Mouse (Mus musculus) natural killer cell, adult 2 months (primary cell): ENCODE data around the gene Rnps1.
A peak's percentile ranks its signal among the peaks of the same experiment; 100 is the strongest.
"Not testable (repeated sequence)": the region's sequence is repeated elsewhere in the genome, so short reads cannot be mapped to it uniquely, and the experiment has no call there.

Source experiments
- DNase-seq, 2 experiments: peaks; one replicate each; pipeline ENCODE4 v3.0.0; 2022; ENCODE audit warnings: low spot score in 2 of 2

The Rnps1 gene

GRCm38 (mm10) chr17:24414230-24414976 is at the start of gene Rnps1:
Rnps1 (plus strand) TSS chr17:24414565.
- DNase-seq, result peak; percentile 90 to 91

- no peak for DNase-seq
Observed at GRCm38 (mm10) chr17:24365863-24366262, 48.5 kb upstream of the Rnps1 start.

GRCm38 (mm10) chr17:24375094-24375712 is 39.2 kb upstream of the Rnps1 start:
- DNase-seq, result no peak

GRCm38 (mm10) chr17:24375886-24376285 is 38.5 kb upstream of the Rnps1 start:
- DNase-seq, result no peak

GRCm38 (mm10) chr17:24378496-24378895 is 35.9 kb upstream of the Rnps1 start:
- no peak for DNase-seq

- DNase-seq, result no peak
Observed at GRCm38 (mm10) chr17:24383789-24384188, 30.6 kb upstream of the Rnps1 start.

GRCm38 (mm10) chr17:24388711-24389110 is 25.7 kb upstream of the Rnps1 start:
- DNase-seq, result no peak

GRCm38 (mm10) chr17:24389865-24390264 is 24.5 kb upstream of the Rnps1 start:
- peak in 1 of 2 experiments; percentile 21 for DNase-seq

GRCm38 (mm10) chr17:24391149-24391548 is 23.2 kb upstream of the Rnps1 start:
- no peak for DNase-seq

GRCm38 (mm10) chr17:24393527-24393926 is 20.8 kb upstream of the Rnps1 start:
- no peak for DNase-seq

- no peak for DNase-seq
Observed at GRCm38 (mm10) chr17:24394456-24394855, 19.9 kb upstream of the Rnps1 start.

GRCm38 (mm10) chr17:24402371-24402770 is 12.0 kb upstream of the Rnps1 start:
- DNase-seq, result no peak

GRCm38 (mm10) chr17:24407116-24407803 is 7.1 kb upstream of the Rnps1 start:
- no peak for DNase-seq

GRCm38 (mm10) chr17:24413557-24414211 is 681 bp upstream of the Rnps1 start:
- DNase-seq, result peak; percentile 18 to 39

GRCm38 (mm10) chr17:24415011-24415410 is 646 bp downstream of the Rnps1 start:
- DNase-seq, result no peak

- no peak for DNase-seq
Observed at GRCm38 (mm10) chr17:24416051-24416652, 1.8 kb downstream of the Rnps1 start.

- no peak for DNase-seq
Observed at GRCm38 (mm10) chr17:24423114-24423513, 8.7 kb downstream of the Rnps1 start.

GRCm38 (mm10) chr17:24424489-24424888 is 10.1 kb downstream of the Rnps1 start:
- no peak for DNase-seq

- not testable (repeated sequence) for DNase-seq
Observed at GRCm38 (mm10) chr17:24425326-24425725, 11.0 kb downstream of the Rnps1 start.

GRCm38 (mm10) chr17:24425905-24426304 is 11.5 kb downstream of the Rnps1 start:
- DNase-seq, result no peak

- peak; percentile 88 to 93 for DNase-seq
Observed at GRCm38 (mm10) chr17:24426471-24427169, 12.3 kb downstream of the Rnps1 start, which contains the start of gene Eci1. Eci1 (plus strand) TSS chr17:24426641.
